Mouse (Mus musculus): ENCODE measurements at regions not wholly inside any gene's neighbourhood (a gene's known extent, or its start where the extent isn't known, plus 50 kb on each side); places are given as distances from the start of the nearest gene placed in this dataset.

GRCm38 (mm10) chr16:65916831-65917230 lies 101.8 kb downstream of the Vgll3 start:
- DNase-seq (ENCODE audit: low spot score) = no peak

GRCm38 (mm10) chr16:65925986-65926385 lies 110.9 kb downstream of the Vgll3 start:
- DNase-seq (ENCODE audit: low spot score) = no peak

- no peak for DNase-seq (ENCODE audit: low spot score)
Measured at GRCm38 (mm10) chr16:65963829-65964228, 148.8 kb downstream of the Vgll3 start.

GRCm38 (mm10) chr16:65964260-65964659 lies 149.2 kb downstream of the Vgll3 start:
- no peak for DNase-seq (ENCODE audit: low spot score)

GRCm38 (mm10) chr16:65977075-65977474 lies 162.0 kb downstream of the Vgll3 start:
- DNase-seq (ENCODE audit: low spot score) = peak; percentile 16

- DNase-seq (ENCODE audit: low spot score) = no peak
Measured at GRCm38 (mm10) chr16:65987186-65987585, 172.1 kb downstream of the Vgll3 start.

- DNase-seq (ENCODE audit: low spot score) = no peak
Measured at GRCm38 (mm10) chr16:65999343-65999742, 184.3 kb downstream of the Vgll3 start.

- no peak for DNase-seq (ENCODE audit: low spot score)
Measured at GRCm38 (mm10) chr16:66000728-66001273, 185.7 kb downstream of the Vgll3 start.

GRCm38 (mm10) chr16:66004689-66005088 lies 189.6 kb downstream of the Vgll3 start:
- DNase-seq (ENCODE audit: low spot score) = no peak

GRCm38 (mm10) chr16:66005954-66006580 lies 191.0 kb downstream of the Vgll3 start:
- peak; percentile 77 for DNase-seq (ENCODE audit: low spot score)

- peak; percentile 72 for DNase-seq (ENCODE audit: low spot score)
Measured at GRCm38 (mm10) chr16:66013608-66014007, 198.6 kb downstream of the Vgll3 start.

GRCm38 (mm10) chr16:66014861-66015602 lies 200.0 kb downstream of the Vgll3 start:
- no peak for DNase-seq (ENCODE audit: low spot score)

GRCm38 (mm10) chr16:66017040-66017439 lies 202.0 kb downstream of the Vgll3 start:
- no peak for DNase-seq (ENCODE audit: low spot score)

GRCm38 (mm10) chr16:66023397-66023796 lies 208.3 kb downstream of the Vgll3 start:
- DNase-seq (ENCODE audit: low spot score) = no peak
